Mouse (Mus musculus) ES-E14 (cell line): ENCODE measurements around the gene Ctdsp2. TPM values are rescaled to one million over a fixed set of nuclear protein-coding genes. Genes with fewer than 3 reads are reported as not detected.

ENCODE experiments used
- DNase-seq: peaks from one replicate; pipeline ENCODE4 v3.0.0-alpha.2; 2013; ENCODE audit warnings: low read depth, low spot score
- H3K27ac ChIP-seq: 2 replicates; pipeline ENCODE4 v1.5.1; 2012; ENCODE audit warnings: low read depth, mild to moderate bottlenecking, low read length, moderate library complexity, mixed read lengths; ENCODE audit not compliant: poor library complexity, insufficient read depth, severe bottlenecking
- H3K36me3 ChIP-seq: 2 replicates; pipeline ENCODE4 v1.6.1; 2012; ENCODE audit warnings: mild to moderate bottlenecking, low read length, moderate library complexity, mixed read lengths; ENCODE audit not compliant: control insufficient read depth, poor library complexity, insufficient read depth, severe bottlenecking
- H3K4me1 ChIP-seq, 2 experiments: fragments of 150-350 bp in 1 of 2; sonication (generic) in 1 of 2; 2 replicates each; pipeline ENCODE4 v1.6.1; 2012; ENCODE audit warnings: low read length in 2 of 2, mild to moderate bottlenecking in 1 of 2, mixed read lengths in 1 of 2; ENCODE audit not compliant: control insufficient read depth in 2 of 2, insufficient read depth in 2 of 2, poor library complexity in 1 of 2
- H3K4me3 ChIP-seq, 2 experiments: fragments of 150-350 bp in 1 of 2; sonication (generic) in 1 of 2; 2 replicates each; pipeline ENCODE4 v1.5.1; 2012; ENCODE audit warnings: low read length in 2 of 2, low read depth in 1 of 2, mild to moderate bottlenecking in 1 of 2, mixed read lengths in 1 of 2; ENCODE audit not compliant: insufficient read depth in 1 of 2, poor library complexity in 1 of 2, severe bottlenecking in 1 of 2
- H3K9ac ChIP-seq: 2 replicates; pipeline ENCODE4 v1.6.1; 2012; ENCODE audit warnings: low read depth, mild to moderate bottlenecking, low read length, mixed read lengths; ENCODE audit not compliant: poor library complexity, insufficient read depth, severe bottlenecking
- H3K9me3 ChIP-seq: fragments of 150-350 bp; sonication (generic); 2 replicates; pipeline ENCODE4 v1.6.1; 2012; ENCODE audit warnings: low read depth, mild to moderate bottlenecking, low read length; ENCODE audit not compliant: control insufficient read depth, insufficient read depth
- CHD2 ChIP-seq: IDR thresholded peaks from 2 replicates; pipeline ENCODE4 v1.6.1; 2014; ENCODE audit warnings: mild to moderate bottlenecking, low read depth, low read length, inconsistent platforms
- HCFC1 ChIP-seq: IDR thresholded peaks from 2 replicates; pipeline ENCODE4 v1.6.1; 2012; ENCODE audit warnings: low read length, inconsistent platforms, borderline replicate concordance; ENCODE audit not compliant: insufficient read depth
- MAFK ChIP-seq: IDR thresholded peaks from 2 replicates; pipeline ENCODE4 v1.6.1; 2014; ENCODE audit warnings: mild to moderate bottlenecking, low read depth, low read length, inconsistent platforms; ENCODE audit not compliant: insufficient read depth
- ZC3H11A ChIP-seq: IDR thresholded peaks from 2 replicates; pipeline ENCODE4 v1.6.1; 2012; ENCODE audit warnings: low read depth, mild to moderate bottlenecking, inconsistent platforms, low read length, borderline replicate concordance
- ZNF384 ChIP-seq: IDR thresholded peaks from 2 replicates; pipeline ENCODE4 v1.6.1; 2012; ENCODE audit warnings: low read depth, low read length, inconsistent platforms
- in situ Hi-C, 2 experiments: fragments of 600-800 bp; cut with MboI; formaldehyde crosslinking; loops; one replicate each; pipeline ENCODE4 v1.15.1; 2025; ENCODE audit warnings: low sequenced_read_pairs in 2 of 2, inconsistent platforms in 1 of 2; ENCODE audit not compliant: unreplicated experiment in 2 of 2
- total RNA-seq: library from RNA; depleted of rRNA; stranded (reverse); fragments of 300-350 nt; gene quantifications from 2 replicates; pipeline ENCODE4 v1.2.3, GENCODE M21; 2012; rRNA removed

Ctdsp2 gene
- 28.5 and 38.1 TPM in 2 replicates for total RNA-seq

GRCm38 (mm10) chr10:126978277-126978994, at the start of gene Ctdsp2:
Ctdsp2 (plus strand) TSS chr10:126978717.
- TF ChIP-seq MAFK (no peak), CHD2 (no peak), ZNF384 (no peak), ZC3H11A (no peak), HCFC1 (no peak; the same call in 1 of the 2 replicates)
- Histone ChIP-seq H3K9me3 (no peaks in the 10 kb centered on the region), H3K9ac (peak within 1 kb of the TSS; percentile 84), H3K4me3 (peak within 1 kb of the TSS; percentile 92 to 98), H3K36me3 (no peaks in the 10 kb centered on the region; the same call in 1 of the 2 replicates), H3K4me1 (peaks cover 6 to 34% of the 10 kb centered on the region in 2 experiments), H3K27ac (peak within 1 kb of the TSS; percentile 96)
- peak; percentile 99 for DNase-seq
- in situ Hi-C loops = no loop called here

- Histone ChIP-seq H3K36me3 (no peaks in the 10 kb centered on the region), H3K27ac (no peak overlapping the region), H3K4me1 (peaks cover 15 to 39% of the 10 kb centered on the region in 2 experiments), H3K4me3 (peak overlapping the region in 1 of 2 experiments; percentile 73; a peak in 3 of 4 replicates), H3K9ac (peak overlapping the region; percentile 65; the same call in 1 of the 2 replicates), H3K9me3 (no peaks in the 10 kb centered on the region)
- TF ChIP-seq ZNF384 = no peak
- no peak for TF ChIP-seq MAFK
- TF ChIP-seq ZC3H11A = no peak
- TF ChIP-seq HCFC1 = no peak
- no peak for TF ChIP-seq CHD2
- no peak for DNase-seq
- in situ Hi-C loops = no loop called here
These were observed 49.7 kb upstream of the Ctdsp2 start for GRCm38 (mm10) chr10:126928819-126929206.

DNA sequence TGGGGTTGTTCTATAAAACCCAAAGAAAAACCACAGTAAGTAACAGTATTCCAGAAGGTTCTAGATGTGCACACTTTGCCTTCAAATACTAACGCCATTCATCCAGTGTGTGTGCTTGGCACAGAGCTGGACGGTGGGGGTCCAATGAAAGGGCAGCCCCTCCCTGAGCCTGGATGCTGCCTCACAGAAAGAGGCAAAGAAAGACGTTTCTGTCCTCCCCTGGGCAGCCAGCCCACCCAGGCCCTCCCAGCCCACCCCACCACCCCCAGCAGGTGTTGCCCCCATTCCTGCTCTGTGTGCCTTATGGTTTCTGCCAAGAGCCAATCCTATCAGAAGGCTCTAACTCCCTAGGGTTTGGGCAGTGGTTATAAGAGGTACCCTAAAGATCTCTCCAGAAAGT, 49.0 kb upstream of the Ctdsp2 start:
- no peak for TF ChIP-seq ZNF384
- no peak for TF ChIP-seq CHD2
- TF ChIP-seq MAFK = no peak
- no peak for TF ChIP-seq ZC3H11A
- no peak for TF ChIP-seq HCFC1
- H3K9me3 ChIP-seq = no peaks in the 10 kb centered on the region
- H3K4me3 ChIP-seq = no peak overlapping the region
- no peaks in the 10 kb centered on the region for H3K36me3 ChIP-seq
- no peak for DNase-seq
- in situ Hi-C loops = no loop called here
- peaks cover 18 to 39% of the 10 kb centered on the region in 2 experiments for H3K4me1 ChIP-seq
- no peak overlapping the region for H3K27ac ChIP-seq
- no peak overlapping the region for H3K9ac ChIP-seq

GRCm38 (mm10) chr10:126930270-126931121, 48.0 kb upstream of the Ctdsp2 start:
- H3K4me3 ChIP-seq = no peak overlapping the region
- TF ChIP-seq MAFK (no peak), CHD2 (no peak), ZC3H11A (no peak)
- peaks cover 24 to 47% of the 10 kb centered on the region in 2 experiments for H3K4me1 ChIP-seq
- no peak for DNase-seq
- H3K27ac ChIP-seq = no peak overlapping the region
- H3K9me3 ChIP-seq = no peaks in the 10 kb centered on the region
- no peaks in the 10 kb centered on the region for H3K36me3 ChIP-seq
- in situ Hi-C loops = no loop called here
- peak overlapping the region; percentile 21; the same call in 1 of the 2 replicates for H3K9ac ChIP-seq
